Mouse (Mus musculus): Measurements from ENCODE around the gene Daam1.
A peak's percentile ranks its signal among the peaks of the same experiment; 100 is the strongest.
"Not testable (repeated sequence)": the region's sequence is repeated elsewhere in the genome, so short reads cannot be mapped to it uniquely, and the experiment has no call there.

Daam1 gene

DNA sequence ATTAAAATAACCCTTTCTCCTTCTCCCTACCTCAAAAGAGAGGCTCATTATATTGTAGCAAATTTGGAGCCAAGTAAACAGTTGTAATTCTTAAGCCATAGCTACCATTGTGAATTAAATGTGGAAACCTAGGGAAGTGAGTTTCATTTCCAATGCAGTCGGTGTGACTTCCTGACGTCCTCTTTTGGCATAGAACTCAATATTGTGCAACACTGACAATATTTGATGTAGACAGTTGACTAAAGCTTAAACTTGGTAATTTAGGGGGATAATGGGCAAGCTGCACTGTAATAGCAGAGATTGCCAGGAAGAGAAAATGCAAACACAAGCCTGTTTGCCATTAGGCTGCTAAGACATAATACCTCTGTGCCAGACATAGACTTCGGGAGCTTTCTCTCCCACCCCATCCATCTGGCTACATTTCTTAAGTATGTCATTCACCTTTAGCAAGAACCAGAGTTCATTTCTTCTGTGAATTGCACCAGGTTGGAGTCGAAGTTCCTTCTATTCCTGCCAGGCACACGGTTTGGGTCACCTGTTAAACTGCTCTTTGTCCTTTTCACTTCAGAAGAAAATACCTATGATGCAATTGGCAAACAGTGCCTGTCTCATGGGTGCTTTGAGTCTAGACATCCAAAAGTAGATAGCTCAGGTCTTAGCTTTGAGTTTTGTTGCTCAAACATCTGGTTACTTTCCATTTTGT, 5.2 kb downstream of the Daam1 start:
- peak; percentile 82 for DNase-seq

DNA sequence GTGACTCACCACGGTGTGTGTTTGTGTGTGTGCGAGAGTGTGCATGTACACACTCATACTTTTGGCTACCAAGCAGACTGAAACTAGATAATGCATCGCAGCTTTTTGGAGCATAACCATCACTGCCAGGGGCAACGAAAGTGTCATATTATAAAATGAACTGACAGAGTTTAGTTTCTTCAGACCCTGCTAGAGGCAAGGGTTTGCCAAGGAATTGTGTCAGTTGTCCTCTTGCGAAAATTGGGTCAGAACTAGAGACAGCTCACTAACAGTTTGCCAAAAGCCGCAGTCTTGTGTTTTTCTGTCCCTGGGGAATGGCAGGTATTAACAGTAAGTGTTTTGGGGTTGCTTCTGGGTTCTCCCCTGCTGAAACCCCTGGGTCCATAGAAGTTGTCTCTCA, 5.9 kb downstream of the Daam1 start:
- DNase-seq, result no peak

- DNase-seq, result peak; percentile 71
These were observed 6.7 kb downstream of the Daam1 start for GRCm38 (mm10) chr12:71837576-71837975.

- DNase-seq, result no peak
These were observed 7.4 kb downstream of the Daam1 start for GRCm38 (mm10) chr12:71838230-71838629.

- no peak for DNase-seq
These were observed 8.8 kb downstream of the Daam1 start for GRCm38 (mm10) chr12:71839653-71840052.

DNA sequence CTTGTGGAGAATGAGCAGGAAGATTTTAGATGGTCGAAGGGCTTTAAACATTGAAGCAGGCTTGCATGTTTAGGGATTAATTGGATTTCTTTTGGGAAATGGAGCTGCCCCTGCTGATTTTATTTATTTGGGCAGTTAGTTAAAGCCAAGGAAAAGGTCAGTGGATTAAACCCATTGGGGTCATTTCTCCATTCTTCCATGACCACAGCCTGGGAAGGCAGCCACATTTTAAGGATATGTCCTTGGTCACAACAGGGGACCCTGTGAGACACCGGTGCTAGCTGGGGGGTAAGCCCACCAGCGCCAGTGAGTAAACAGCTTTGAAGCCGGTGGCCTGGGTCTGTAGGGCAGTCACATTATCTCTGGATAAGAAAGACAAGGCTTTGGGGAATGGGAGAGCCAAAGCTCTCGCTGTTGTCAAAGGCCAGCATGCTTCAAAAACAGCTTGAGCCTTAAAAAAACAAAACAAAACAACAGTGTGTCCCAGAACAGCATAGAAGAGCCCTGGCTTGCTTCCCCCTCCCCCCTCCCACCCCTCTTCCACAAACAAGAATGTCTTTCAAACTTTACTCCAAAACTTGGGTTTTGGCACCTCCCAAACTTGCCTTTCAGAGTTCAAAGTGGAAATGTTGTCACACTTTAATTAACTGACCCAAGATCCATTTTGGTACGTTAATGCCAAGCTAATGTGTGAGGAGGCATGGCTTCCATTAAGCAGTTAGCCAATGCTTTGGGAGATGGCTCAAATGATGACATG, 9.7 kb downstream of the Daam1 start:
- peak; percentile 67 for DNase-seq

GRCm38 (mm10) chr12:71842006-71842405, 11.1 kb downstream of the Daam1 start:
- peak; percentile 53 for DNase-seq

DNA sequence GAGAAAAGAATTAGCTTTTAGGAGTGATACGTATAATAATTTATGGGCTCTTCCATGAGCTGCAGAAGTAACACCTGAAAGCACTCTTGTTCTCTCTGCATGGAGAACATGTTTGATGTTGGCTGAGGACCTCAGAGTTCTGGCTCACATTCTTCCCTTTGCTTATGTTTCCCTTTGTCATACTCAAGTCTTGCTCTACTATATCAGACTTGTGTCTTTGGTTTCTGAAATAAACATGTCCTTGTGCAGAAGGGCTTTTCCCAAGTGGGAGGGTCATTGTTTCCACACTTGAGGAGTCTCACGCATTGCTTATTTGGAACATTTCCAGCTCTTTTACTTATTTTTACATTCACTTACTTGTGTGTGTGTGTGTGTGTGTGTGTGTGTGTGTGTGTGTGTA, 11.7 kb downstream of the Daam1 start:
- DNase-seq, result no peak

DNA sequence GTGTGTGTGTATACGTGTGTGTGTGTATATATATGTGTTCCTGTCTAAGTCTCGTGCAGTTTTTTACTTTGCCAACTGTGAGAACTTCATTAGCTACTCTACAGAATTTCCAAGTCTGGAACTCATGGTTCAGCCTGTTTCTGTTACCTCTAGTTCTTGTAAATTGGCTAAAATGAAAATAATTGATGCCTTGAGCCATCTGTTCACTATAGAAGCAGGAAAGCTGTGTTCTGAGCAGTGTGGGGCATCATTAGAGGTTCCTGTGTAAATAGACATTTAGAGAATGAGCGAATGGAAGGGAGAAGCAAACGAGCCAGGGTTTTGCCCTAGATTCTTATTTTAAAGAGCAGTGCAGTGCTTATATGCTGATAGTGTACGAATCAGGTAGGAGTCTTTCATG, 14.6 kb downstream of the Daam1 start:
- no peak for DNase-seq

GRCm38 (mm10) chr12:71846416-71846815, 15.5 kb downstream of the Daam1 start:
- DNase-seq, result not testable (repeated sequence)

DNA sequence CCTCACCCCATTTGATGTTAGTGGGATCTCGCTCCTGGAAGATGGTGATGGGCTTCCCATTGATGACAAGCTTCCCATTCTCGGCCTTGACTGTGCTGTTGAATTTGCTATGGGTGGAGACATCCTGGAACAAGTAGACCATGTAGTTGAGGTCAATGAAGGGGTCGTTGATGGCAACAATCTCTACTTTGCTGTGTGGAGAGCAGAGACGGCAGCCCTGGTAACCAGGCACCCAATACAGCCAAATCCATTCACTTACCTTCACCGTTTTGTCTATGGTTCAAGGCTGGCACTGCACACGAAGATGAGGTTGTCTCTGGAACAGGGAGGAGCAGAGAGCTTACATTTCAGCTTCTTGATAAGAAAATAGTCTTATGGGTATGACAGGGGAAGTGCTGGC, 16.1 kb downstream of the Daam1 start:
- DNase-seq, result not testable (repeated sequence)

DNA sequence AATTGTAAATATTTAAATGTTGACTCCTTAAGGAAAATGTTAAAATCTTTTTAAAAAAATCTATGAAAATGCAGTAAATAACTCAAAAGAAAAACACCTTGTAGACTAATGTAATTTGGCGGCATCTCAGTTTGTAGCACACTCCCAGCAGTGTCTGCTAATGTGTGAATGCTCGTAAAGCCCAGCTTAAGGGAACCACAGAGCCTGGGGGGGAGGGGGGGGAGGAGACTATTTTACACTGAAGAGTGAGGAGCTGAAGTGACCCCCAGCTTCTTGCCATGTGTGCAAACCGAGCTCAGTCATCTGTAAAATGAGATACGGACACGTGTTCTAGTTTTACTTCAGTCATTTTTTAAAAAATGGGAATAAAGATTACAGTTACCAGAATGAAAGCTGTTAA, 16.7 kb downstream of the Daam1 start:
- DNase-seq, result no peak

- DNase-seq, result no peak
These were observed 17.3 kb downstream of the Daam1 start for GRCm38 (mm10) chr12:71848037-71848776.

DNA sequence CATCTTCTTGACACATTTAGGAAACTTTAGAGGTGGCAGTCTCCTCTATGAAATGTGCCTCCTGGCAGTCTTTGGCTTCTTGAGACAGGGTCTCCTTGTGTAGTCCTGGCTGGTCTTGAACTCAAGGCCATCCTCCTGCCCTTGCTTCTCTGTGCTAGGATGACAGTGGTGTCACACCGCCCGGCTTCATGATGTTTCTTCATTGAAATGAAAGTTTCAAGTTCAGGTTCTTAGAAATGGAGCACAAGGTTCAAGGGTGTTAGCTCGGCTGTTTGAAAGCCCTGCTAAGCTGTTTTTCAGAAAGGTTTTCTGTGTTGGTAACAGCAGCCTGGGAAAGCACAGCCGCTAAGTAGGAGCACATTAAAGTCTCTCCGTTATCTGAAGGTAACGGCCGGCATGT, 18.2 kb downstream of the Daam1 start:
- DNase-seq, result no peak

GRCm38 (mm10) chr12:71850135-71850534, 19.3 kb downstream of the Daam1 start:
- DNase-seq, result no peak

GRCm38 (mm10) chr12:71852678-71853077, 21.8 kb downstream of the Daam1 start:
- no peak for DNase-seq

GRCm38 (mm10) chr12:71853694-71854093, 22.8 kb downstream of the Daam1 start:
- DNase-seq, result no peak

GRCm38 (mm10) chr12:71854191-71854590, 23.3 kb downstream of the Daam1 start:
- peak; percentile 46 for DNase-seq

DNA sequence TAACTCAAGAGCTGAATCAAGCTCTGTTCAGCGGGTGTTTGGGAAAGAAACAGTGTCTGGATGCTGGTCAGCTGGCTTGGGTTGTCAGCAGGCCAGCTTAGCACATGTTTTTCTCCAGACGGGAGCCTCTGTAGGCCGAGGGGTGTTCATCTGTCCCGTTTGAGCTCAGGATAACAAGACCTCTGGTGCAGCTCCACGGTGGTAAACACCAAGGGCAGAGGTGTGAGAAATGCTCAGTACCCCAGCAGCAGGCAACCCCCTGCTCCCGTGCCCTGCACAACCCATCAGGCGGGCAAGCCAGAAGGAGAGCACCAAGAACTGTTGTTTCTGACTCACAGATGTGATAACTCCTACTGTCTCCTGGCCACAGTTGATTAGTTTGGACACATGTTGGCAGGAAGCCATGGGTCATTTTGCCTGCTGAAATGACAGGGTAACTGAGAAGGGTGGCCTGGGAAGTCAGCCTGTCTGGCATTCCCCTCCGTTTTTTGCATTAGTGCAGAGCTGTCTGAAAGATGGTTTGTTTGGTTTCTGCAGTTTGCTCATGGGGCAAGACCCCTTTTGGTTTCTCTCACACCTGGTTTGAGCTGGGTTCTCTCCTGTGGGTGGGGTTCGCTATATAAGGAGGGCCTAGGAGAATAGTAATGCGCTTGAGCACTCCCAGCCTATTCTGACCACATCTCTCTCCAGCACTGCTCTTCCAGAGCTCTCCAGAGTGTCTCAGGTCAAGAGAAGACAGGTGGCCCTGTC, 25.0 kb downstream of the Daam1 start:
- no peak for DNase-seq

DNA sequence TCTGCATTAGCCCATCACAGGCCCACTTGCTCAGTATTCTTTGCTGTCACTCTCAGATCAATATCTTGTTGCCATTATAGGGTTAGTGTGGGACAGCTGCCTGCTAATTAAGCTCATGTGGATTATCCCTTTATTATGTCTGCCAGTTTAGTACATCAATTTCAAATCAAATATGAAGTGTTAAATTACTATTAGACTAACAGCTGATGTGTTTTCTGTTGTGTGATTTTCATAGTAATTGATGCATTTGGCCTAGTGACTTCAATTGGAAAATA, 25.5 kb downstream of the Daam1 start:
- no peak for DNase-seq

- DNase-seq, result no peak
These were observed 28.2 kb downstream of the Daam1 start for GRCm38 (mm10) chr12:71859096-71859495.

- peak; percentile 44 for DNase-seq
These were observed 33.1 kb downstream of the Daam1 start for GRCm38 (mm10) chr12:71863846-71864543.

DNA sequence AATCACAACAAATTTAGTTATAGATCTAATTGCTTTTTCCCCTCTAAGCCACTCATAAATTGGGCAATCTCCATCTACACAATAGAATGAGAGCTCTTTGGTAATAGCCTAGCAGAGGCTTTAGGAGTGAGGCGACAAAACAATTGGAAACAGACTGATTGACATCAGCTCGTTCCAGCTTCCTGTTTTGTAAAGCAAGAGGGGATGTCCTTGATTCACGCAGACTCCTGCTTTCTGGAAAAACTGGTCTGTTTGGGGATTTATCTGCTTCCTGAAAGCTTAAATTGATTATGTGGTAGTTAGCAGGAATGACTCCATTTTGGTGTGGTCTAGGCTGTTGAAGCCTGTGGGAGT, 33.6 kb downstream of the Daam1 start:
- no peak for DNase-seq

All from kidney, adult 9 months (tissue).